Mouse (Mus musculus) CD4-positive, CD25-positive, alpha-beta regulatory T cell, adult 2 months (primary cell): Measurements from ENCODE around the gene Dnajb8.
A peak's percentile ranks its signal among the peaks of the same experiment; 100 is the strongest.

ENCODE experiments used
- DNase-seq: peaks from one replicate; pipeline ENCODE4 v3.0.0-alpha.2; 2012; ENCODE audit warnings: low read depth, low spot score

The Dnajb8 gene

GRCm38 (mm10) chr6:88199001-88199717, 22.9 kb upstream of the Dnajb8 start:
- no peak for DNase-seq

DNA sequence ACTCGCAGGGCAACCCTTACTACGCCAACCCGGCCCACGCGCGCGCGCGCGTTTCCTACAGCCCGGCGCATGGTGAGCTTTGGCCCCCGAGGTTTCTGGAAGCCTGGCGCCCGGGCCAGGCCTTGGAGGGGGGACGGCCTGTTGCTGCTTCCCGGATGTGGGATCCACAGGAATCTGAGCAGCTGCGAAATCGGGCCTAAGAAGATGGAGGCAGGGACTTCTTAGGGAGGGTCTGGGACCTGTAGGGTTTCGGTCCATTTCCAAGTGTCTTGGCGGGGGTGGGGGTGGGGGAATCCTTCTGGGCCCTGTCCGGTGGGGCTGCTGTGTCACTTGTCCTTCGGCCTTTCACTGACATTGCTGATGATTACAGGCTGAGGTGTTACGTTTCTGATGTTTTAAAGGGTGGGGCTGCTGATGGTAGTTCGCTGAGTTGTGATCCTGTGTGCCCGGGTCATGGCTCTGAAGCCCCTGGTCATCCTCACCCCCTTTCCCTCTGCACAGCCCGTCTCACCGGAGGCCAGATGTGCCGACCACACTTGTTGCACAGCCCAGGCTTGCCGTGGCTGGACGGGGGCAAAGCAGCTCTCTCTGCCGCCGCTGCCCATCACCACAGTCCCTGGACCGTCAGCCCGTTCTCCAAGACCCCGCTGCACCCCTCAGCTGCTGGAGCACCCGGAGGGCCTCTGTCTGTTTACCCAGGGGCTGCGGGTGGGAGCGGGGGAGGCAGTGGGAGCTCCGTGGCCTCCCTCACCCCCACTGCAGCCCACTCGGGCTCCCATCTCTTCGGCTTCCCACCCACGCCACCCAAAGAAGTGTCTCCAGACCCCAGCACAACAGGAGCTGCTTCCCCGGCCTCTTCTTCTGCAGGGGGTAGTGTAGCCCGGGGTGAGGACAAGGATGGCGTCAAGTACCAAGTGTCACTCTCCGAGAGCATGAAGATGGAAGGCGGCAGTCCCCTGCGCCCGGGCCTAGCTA, 22.1 kb upstream of the Dnajb8 start:
- DNase-seq: no peak

GRCm38 (mm10) chr6:88200693-88201609, 21.1 kb upstream of the Dnajb8 start:
- DNase-seq: no peak

GRCm38 (mm10) chr6:88201926-88202700, 20.0 kb upstream of the Dnajb8 start:
- no peak for DNase-seq

DNA sequence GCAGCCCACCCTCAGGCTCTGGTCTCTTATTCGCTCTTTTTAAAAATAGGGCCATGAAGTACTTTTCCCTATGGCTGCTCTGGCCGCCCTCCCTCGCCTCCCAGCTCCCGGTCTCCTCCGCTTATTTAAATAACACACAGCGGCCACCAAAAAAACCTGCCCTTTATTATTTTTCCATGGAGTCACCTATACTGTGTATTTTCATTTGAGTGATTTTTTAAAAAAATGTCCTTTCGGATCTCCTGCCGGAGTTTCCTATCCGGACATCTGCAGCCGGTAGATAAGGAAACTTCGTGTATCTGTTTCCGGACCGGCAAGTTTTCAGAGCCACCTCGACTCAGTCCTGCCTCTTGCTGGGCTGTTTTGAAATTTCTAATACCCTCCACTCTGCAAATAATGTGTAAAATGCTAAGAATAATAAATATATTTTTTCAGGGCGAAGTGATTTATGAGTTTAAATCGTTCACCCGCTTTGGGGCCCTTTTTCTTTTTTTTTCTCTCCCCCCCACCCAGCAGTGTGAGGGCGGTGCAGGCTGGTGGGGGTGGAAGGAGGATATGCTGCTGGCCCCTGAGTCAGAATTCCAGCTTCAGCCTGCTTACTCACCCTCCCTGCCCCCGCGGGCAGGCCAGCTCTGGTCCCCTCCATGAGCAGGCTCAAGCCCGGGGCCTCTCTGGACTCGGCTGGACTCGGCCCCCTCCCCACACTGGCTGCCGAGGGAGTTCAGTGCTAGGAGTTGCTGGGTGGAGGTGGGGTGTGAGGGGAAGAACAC, 19.0 kb upstream of the Dnajb8 start:
- peak; percentile 11 for DNase-seq

GRCm38 (mm10) chr6:88203791-88204405, 18.2 kb upstream of the Dnajb8 start:
- no peak for DNase-seq

GRCm38 (mm10) chr6:88204531-88205385, 17.3 kb upstream of the Dnajb8 start:
- DNase-seq: no peak

DNA sequence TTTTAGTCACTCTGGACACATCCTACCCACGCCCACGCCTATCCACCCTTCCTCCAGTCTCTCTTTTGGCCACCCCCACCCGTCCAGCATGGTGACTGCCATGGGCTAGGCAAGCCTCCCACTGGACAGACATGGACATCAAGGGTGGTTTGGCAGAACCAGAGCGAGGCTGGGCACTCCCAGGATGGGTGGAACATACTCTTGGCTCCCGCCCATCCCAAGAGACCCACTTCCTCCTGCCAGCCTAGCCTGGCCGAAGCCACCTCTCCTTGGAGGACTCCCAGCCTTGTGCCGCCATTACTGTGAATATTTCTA, 16.7 kb upstream of the Dnajb8 start:
- DNase-seq: no peak

DNA sequence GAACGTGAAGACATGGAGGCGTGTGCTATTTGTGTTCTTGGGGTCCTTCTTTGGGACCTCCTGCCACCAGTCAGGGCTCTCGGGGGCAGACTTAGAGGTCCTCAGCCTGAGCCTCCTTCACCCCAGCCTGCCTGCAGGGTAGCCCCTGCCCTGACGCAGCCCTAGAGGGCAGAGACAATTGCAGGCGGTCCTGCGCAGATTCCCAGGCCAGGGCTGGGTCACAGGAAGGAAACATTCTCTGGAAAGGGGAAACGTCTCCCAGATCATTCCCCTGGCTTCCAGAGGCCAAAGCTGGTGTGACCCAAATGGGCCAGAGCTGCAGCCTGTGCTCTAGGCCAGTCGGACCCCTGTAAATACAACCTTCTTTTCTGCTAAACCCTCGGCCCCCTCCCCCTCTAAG, 16.1 kb upstream of the Dnajb8 start:
- no peak for DNase-seq

DNA sequence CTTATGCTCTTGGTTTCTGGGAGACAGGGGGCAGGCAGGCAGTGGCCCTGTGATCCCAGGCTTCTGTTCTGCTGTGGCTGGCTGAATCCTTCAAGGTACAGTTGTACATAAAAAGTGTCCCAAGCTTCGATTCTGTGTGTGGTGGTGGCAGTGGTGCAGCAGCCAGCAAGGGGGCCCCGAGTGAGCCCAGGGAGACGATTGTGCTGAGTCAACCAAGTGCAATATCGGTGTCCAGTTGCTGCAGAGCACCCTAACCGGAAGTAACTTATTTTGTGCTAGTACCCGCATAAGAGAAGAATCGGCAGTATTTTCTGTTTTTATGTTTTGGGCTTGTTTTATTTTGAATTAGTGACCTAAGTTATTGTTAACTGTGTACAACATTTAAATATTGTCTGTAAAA, 15.5 kb upstream of the Dnajb8 start:
- DNase-seq: no peak

- DNase-seq: no peak
These were observed 14.6 kb upstream of the Dnajb8 start for GRCm38 (mm10) chr6:88207403-88208033.

- DNase-seq: no peak
These were observed 13.7 kb upstream of the Dnajb8 start for GRCm38 (mm10) chr6:88208321-88208720.

DNA sequence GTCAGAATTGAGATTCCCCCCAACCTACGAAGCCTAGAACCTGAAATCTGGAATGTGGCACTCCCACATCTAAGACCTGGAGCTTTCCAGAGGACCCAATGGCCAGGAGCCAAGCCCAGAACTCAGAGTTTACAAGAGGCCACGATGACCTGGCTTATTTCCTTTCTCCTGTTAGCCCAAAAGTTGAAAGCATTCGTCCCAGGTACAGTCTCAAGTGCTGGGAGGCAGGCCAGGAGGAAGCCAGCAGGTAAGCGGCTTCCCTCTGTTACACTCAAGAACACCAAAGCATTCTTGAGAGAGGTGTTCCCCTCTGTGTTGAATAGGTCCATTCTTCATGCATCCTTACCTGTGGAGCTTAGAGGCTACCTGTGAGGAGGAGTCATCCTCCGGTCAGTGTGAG, 12.6 kb upstream of the Dnajb8 start:
- DNase-seq: no peak

DNA sequence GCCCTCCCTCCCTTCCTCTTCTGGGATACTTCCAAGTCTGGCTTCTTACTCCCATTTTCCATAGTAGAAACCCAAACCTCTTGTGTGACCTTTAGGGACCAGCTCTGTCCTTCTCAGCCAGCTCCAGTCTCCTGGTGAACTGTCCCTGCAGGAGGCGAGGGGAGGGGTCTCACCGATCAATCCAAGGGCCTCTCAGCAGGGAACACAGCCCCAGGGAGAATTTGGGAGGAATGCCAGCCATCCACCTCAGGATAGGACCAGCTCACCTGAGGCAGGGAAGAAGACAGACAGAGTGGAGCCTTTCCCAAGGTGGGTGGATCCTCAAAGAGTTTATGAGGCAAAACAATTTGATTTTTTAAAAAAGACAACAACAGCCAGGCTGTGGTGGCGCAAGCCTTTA, 11.9 kb upstream of the Dnajb8 start:
- DNase-seq: no peak

- DNase-seq: no peak
These were observed 6.3 kb upstream of the Dnajb8 start for GRCm38 (mm10) chr6:88215797-88216196.

DNA sequence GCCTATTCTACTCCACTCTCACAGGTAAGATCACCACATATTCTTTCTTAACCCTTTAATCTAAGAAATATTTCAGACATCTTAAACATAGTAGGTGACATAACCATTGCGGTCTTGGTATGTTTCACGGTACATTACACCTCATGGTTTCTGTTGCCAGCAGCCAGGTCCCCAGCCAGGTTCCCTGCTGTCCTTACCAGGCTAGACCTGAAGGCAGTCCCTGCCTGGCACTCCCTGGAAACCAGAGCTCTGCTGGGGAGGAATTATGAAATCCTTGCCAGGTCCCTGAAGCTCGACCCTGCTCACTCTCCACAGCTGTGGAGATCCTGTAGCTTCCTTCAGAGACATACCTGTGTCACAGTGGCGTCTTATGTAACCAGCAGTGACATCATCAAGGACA, 5.9 kb upstream of the Dnajb8 start:
- no peak for DNase-seq

DNA sequence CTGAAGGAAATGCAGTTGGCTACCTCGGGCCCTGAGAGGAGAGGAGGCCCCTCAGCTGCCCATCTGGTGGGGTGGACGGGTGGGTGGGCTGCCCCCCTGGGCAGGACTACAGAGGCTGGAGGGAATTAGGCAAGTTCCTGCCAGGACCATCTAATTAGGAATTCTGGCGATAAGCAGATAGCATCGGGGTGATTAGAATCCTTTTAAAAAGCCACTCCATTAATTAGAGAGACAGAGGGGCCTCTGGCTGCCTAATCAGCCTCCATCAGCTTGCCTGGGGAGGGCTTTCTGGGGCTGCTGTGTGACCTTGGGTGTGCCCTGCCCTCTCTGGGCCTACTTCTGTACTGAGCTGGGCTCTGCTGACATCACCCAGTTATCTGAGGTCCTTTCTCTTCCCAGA, 3.0 kb upstream of the Dnajb8 start:
- DNase-seq: no peak

- no peak for DNase-seq
These were observed 4.5 kb downstream of the Dnajb8 start for GRCm38 (mm10) chr6:88226570-88226994.
